Mouse (Mus musculus): ENCODE measurements around the gene Psmf1.

- no peak for TF ChIP-seq TAL1 (IDR thresholded peaks at IDR 0.05; ENCODE audit: low read length)
- no peak for TF ChIP-seq GATA1 (IDR thresholded peaks at IDR 0.05; ENCODE audit: low read length)
Measured at GRCm38 (mm10) chr2:151742084-151742483, 1.9 kb downstream of the Psmf1 start.
